Mouse (Mus musculus) testis, adult 2 months (tissue): ENCODE measurements at regions not wholly inside any gene's neighbourhood (a gene's known extent, or its start where the extent isn't known, plus 50 kb on each side); places are given as distances from the start of the nearest gene placed in this dataset.

ENCODE experiments used
- CTCF ChIP-seq: fragments of 200-500 bp; IDR thresholded peaks from 2 replicates; pipeline ENCODE4 v1.5.1; 2012; ENCODE audit warnings: low read depth, mild to moderate bottlenecking, inconsistent platforms, low read length, moderate library complexity; ENCODE audit not compliant: control insufficient read depth, insufficient read depth, insufficient replicate concordance
- POLR2A ChIP-seq: fragments of 200-500 bp; IDR thresholded peaks from 2 replicates; pipeline ENCODE4 v1.6.1; 2012; ENCODE audit warnings: low read depth, mild to moderate bottlenecking, inconsistent platforms, low read length, moderate library complexity; ENCODE audit not compliant: control insufficient read depth

- TF ChIP-seq CTCF, result no peak
- TF ChIP-seq POLR2A, result no peak
Observed at GRCm38 (mm10) chr7:133521936-133522335, 80.0 kb downstream of the Tex36 start.
